Mouse (Mus musculus) brown adipose tissue, adult 24 weeks (tissue): ENCODE measurements at regions not wholly inside any gene's neighbourhood (a gene's known extent, or its start where the extent isn't known, plus 50 kb on each side); places are given as distances from the start of the nearest gene placed in this dataset.

Experiments
- H3K27ac ChIP-seq: fragments of 200-500 bp; replicated peaks from 2 replicates; pipeline ENCODE4 v1.5.1; 2012; ENCODE audit warnings: low read depth, mild to moderate bottlenecking, low read length
- H3K4me1 ChIP-seq: fragments of 200-500 bp; 2 replicates; pipeline ENCODE4 v1.6.1; 2012; ENCODE audit warnings: low read length, mixed read lengths; ENCODE audit not compliant: control insufficient read depth, insufficient read depth, insufficient read length
- H3K4me3 ChIP-seq: fragments of 200-500 bp; 2 replicates; pipeline ENCODE4 v1.5.1; 2012; ENCODE audit warnings: low read depth, mild to moderate bottlenecking, low read length, moderate library complexity; ENCODE audit not compliant: insufficient read depth

GRCm38 (mm10) chr1:7518791-7519190 lies 2711.1 kb downstream of the Gm37988 start:
- H3K4me1 ChIP-seq, result no peaks in the 10 kb centered on the region
- H3K27ac ChIP-seq, result no peak overlapping the region
- no peak overlapping the region for H3K4me3 ChIP-seq

GRCm38 (mm10) chr1:7533506-7533905 lies 2725.8 kb downstream of the Gm37988 start:
- Histone ChIP-seq H3K4me3 (no peak overlapping the region), H3K4me1 (no peaks in the 10 kb centered on the region), H3K27ac (no peak overlapping the region)

GRCm38 (mm10) chr1:7535191-7535590 lies 2727.5 kb downstream of the Gm37988 start:
- Histone ChIP-seq H3K4me1 (no peaks in the 10 kb centered on the region), H3K4me3 (no peak overlapping the region), H3K27ac (no peak overlapping the region)

- Histone ChIP-seq H3K27ac (no peak overlapping the region), H3K4me1 (no peaks in the 10 kb centered on the region)
These were observed 2735.8 kb downstream of the Gm37988 start for GRCm38 (mm10) chr1:7543492-7543891.

GRCm38 (mm10) chr1:7548261-7548660 lies 2740.6 kb downstream of the Gm37988 start:
- Histone ChIP-seq H3K27ac (no peak overlapping the region), H3K4me3 (no peak overlapping the region), H3K4me1 (no peaks in the 10 kb centered on the region)

More at GRCm38 (mm10) chr1:7543492-7543891, 2735.8 kb downstream of the Gm37988 start:
- no peak overlapping the region for H3K4me3 ChIP-seq

- H3K4me1 ChIP-seq, result no peaks in the 10 kb centered on the region
- H3K27ac ChIP-seq, result no peak overlapping the region
- no peak overlapping the region for H3K4me3 ChIP-seq
These were observed 2767.1 kb downstream of the Gm37988 start for GRCm38 (mm10) chr1:7574787-7575186.

GRCm38 (mm10) chr1:7586409-7586808 lies 2778.7 kb downstream of the Gm37988 start:
- Histone ChIP-seq H3K27ac (no peak overlapping the region), H3K4me1 (no peaks in the 10 kb centered on the region), H3K4me3 (no peak overlapping the region)

- Histone ChIP-seq H3K27ac (no peak overlapping the region), H3K4me3 (no peak overlapping the region), H3K4me1 (no peaks in the 10 kb centered on the region)
These were observed 2783.6 kb downstream of the Gm37988 start for GRCm38 (mm10) chr1:7591327-7591726.
